Mouse (Mus musculus): Measurements from ENCODE around the gene Cftr.

Gene Cftr

GRCm38 (mm10) chr6:18170311-18170922, at the start of gene Cftr:
Gene Cftr, plus strand, starts transcription at chr6:18170687.
- DNase-seq (ENCODE audit: low read depth), result no peak

- no peak for DNase-seq (ENCODE audit: low read depth)
Measured at GRCm38 (mm10) chr6:18127206-18127983, 43.1 kb upstream of the Cftr start.

GRCm38 (mm10) chr6:18128059-18128458, 42.4 kb upstream of the Cftr start:
- DNase-seq (ENCODE audit: low read depth), result no peak

DNA sequence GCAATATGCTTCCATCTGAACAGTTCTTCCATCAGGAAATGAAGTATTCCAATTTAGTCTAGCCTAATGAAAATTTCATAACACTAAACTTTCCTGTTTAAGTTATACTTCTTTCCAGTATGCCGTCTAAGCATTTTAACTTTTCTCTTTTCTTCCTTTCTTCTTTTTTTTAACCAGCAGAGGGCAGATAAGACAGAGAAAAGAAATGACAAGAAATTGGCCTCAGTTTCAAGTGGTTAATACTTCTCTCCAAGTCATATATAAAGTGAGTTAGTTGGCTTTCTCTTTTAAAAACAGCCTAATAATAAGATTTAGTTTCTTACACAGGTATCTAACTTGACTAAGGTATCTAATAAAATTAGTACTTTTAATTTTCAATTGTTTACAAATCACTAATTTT, 35.2 kb upstream of the Cftr start:
- DNase-seq (ENCODE audit: low read depth), result peak; percentile 16

GRCm38 (mm10) chr6:18153031-18153430, 17.5 kb upstream of the Cftr start:
- peak; percentile 16 for DNase-seq (ENCODE audit: low read depth)

DNA sequence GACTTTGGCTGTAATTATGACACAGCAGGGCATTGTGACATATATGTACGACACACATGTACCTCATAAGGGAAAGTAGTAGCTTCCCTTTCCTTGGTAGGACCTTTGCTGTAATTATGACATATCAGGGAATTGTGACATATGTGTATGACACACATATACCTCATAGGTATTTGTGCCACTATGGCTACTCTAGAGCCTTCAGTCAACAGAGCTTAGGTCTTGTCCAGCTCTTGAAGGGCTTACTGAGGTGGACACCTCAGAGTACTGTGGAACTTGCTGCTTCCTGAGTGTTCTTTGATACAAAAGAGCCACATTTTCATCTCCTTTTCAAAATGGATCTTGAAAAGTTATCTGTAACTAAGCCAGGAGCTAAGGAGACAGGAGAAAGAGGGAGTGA, 869 bp upstream of the Cftr start:
- DNase-seq (ENCODE audit: low read depth), result no peak

DNA sequence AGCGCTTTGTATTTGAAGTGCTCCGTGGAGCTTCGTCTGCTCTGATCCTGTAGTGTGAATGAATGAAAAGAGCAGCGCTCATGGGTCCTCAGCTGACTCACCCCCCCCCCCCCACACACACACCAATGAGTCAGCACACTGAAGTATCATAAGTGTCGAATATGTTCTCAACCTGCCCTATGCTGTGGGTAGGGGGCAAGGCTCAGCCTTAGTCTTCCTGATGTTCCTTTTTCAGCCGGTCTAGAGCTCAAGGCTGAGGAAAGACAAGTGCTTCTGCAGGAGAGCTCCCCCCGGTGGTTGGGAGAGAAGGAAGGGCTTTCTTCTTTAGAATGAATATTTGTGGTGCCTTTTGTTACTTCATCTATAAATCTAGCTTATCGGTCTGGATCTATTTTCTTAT, 1.1 kb downstream of the Cftr start:
- DNase-seq (ENCODE audit: low read depth), result peak; percentile 31

DNA sequence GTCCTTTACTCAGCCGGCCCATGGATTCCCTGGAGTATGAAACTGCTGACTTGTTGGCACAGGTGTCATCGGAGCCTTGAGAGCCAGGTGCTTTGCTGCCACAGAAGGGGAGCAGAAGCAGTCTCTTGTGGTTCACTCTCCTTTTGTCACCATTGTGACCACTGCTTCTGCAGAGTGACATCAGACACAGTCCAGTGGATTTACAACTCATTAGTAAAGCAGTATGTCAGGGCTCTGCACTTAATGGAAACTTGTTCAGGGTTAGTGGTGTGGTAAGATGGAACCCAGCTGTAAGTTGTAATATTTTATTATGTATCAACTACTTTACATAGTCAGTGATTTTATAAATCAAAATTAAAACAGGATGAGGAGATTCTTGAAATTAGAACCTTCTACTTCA, 7.0 kb downstream of the Cftr start:
- DNase-seq (ENCODE audit: low read depth), result no peak

- no peak for DNase-seq (ENCODE audit: low read depth)
Measured at GRCm38 (mm10) chr6:18180665-18181064, 10.2 kb downstream of the Cftr start.

GRCm38 (mm10) chr6:18182903-18183302, 12.4 kb downstream of the Cftr start:
- no peak for DNase-seq (ENCODE audit: low read depth)

DNA sequence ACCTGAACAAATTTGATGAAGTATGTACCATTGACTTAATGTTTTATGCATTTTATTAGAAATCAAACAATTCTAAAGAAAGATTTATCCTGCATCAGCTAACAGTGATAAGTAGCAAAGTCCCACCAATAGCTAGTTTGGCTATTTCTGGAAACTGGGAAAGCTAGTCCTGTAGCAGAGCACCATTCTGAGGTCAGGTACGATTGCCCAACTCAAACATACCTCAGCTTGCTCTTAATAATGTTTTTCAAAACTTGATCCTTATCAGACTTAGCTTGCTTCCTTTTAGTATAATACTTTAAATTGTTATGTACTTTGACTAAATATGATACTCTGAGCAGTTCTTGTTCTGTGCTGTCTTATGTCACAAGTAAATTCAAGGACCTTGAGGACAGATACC, 50.2 kb downstream of the Cftr start:
- DNase-seq (ENCODE audit: low read depth), result no peak

GRCm38 (mm10) chr6:18223206-18223605, 52.7 kb downstream of the Cftr start:
- no peak for DNase-seq (ENCODE audit: low read depth)

- DNase-seq (ENCODE audit: low read depth), result no peak
Measured at GRCm38 (mm10) chr6:18225157-18225556, 54.7 kb downstream of the Cftr start.

- DNase-seq (ENCODE audit: low read depth), result no peak
Measured at GRCm38 (mm10) chr6:18246495-18246894, 76.0 kb downstream of the Cftr start.

DNA sequence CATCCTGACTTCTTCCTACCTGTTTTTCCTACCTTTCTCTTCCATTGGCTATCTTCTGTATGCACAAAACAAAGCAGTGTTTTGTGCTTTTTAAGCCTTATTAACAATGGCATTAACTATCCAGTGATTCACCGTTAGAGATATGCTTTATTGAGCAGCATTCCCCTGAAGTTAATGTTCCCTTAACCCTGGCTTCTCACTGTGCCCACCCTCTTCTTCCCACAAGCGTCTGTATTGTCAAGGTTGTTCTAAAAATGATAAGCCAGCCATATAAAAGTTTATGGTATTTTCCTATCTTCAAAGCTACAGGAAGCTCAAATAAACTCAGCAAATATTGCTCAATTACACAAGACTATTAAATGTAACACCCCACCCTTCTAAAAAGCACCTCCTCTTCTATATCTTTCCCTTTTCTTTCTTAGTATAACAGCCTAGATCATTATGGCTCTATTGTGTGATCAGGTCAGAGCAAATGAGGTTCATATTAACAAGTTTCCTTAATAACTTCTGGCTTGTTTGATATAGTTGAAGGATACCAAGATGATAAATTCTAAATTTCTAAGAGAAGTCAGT, 77.5 kb downstream of the Cftr start:
- DNase-seq (ENCODE audit: low read depth), result no peak

DNA sequence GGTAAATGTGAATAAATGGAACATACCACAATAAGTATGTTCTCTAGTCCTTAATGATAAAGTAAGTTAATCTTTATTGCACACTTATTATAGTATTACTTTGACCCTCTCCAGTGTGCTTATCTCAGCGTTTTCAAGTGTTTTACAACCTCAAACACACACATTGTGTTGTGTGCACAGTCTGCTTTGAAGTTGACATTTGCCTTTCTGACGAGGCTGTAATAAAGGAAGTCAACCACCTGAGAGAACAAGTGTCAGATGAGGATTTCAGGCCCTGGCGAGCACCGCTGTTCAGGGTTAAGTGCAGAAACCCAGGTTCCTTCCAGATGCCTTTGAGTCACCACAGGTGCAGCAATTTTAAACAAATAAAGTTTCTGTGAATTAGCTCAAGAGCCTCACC, 78.0 kb downstream of the Cftr start:
- no peak for DNase-seq (ENCODE audit: low read depth)

- DNase-seq (ENCODE audit: low read depth), result no peak
Measured at GRCm38 (mm10) chr6:18254586-18254985, 84.1 kb downstream of the Cftr start.

GRCm38 (mm10) chr6:18270983-18271382, 100.5 kb downstream of the Cftr start:
- no peak for DNase-seq (ENCODE audit: low read depth)

- DNase-seq (ENCODE audit: low read depth), result no peak
Measured at GRCm38 (mm10) chr6:18300781-18301180, 130.3 kb downstream of the Cftr start.

GRCm38 (mm10) chr6:18302105-18302504, 131.6 kb downstream of the Cftr start:
- DNase-seq (ENCODE audit: low read depth), result no peak

DNA sequence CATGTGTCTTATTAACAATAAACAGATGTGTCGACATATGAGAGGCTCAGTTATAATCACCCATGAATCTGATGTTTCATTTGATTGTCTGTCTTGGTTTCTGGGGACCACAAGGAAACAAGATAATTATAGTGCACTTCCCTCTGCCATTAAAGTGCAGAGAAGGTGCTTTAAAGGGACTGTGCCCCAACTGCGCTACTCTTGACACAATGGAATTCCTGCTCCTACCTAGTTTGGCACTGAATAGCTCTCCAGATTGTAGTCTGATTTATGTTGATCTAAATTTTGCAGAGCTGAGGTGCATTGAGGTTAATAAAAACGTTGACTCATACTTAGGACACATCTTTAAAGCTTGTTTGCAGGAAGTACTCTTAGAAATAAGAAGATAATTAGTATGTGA, 132.7 kb downstream of the Cftr start:
- DNase-seq (ENCODE audit: low read depth), result no peak

DNA sequence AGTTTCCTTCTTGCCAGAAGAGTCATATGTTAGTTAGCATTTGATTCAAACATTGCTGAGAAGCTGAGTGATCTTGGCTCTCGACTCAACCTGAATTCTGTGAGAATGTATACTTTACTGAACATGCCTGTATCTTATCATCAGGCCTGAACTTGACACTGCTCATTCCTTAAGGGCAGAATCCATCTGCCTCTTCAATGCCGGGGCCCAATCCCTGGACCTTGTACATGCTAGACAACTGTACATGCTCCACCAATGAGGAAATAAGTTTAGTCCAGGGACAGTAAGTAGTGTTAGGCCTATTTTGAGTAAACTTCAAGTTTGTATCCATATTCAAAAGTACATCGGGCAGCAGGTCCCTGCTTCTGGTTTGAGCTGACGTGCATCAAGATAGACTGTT, 134.6 kb downstream of the Cftr start:
- no peak for DNase-seq (ENCODE audit: low read depth)

GRCm38 (mm10) chr6:18310983-18311382, 140.5 kb downstream of the Cftr start:
- no peak for DNase-seq (ENCODE audit: low read depth)

Data from NIH3T3 (cell line).